Mouse (Mus musculus) right cerebral cortex, postnatal 10 days (tissue): ENCODE results near the gene Clec2i.
"Not testable (repeated sequence)": the region's sequence is repeated elsewhere in the genome, so short reads cannot be mapped to it uniquely, and the experiment has no call there.

Experiments used
- DNase-seq, 2 experiments: peaks; one replicate each; pipeline ENCODE4 v3.0.0; 2021; ENCODE audit warnings: low spot score in 2 of 2

The Clec2i gene

GRCm38 (mm10) chr6:128854895-128855294, 32.5 kb upstream of the Clec2i start:
- DNase-seq = no peak

- DNase-seq = no peak
These were observed 31.9 kb upstream of the Clec2i start for GRCm38 (mm10) chr6:128855477-128855876.

GRCm38 (mm10) chr6:128856250-128856649, 31.1 kb upstream of the Clec2i start:
- peak; percentile 78 to 80 for DNase-seq

GRCm38 (mm10) chr6:128857976-128858375, 29.4 kb upstream of the Clec2i start:
- DNase-seq = no peak

GRCm38 (mm10) chr6:128868861-128869260, 18.5 kb upstream of the Clec2i start:
- no peak for DNase-seq

GRCm38 (mm10) chr6:128871910-128872610, 15.3 kb upstream of the Clec2i start:
- DNase-seq = no peak

GRCm38 (mm10) chr6:128888834-128889233, 1.4 kb downstream of the Clec2i start:
- no peak for DNase-seq

GRCm38 (mm10) chr6:128890948-128891355, 3.6 kb downstream of the Clec2i start, which contains the start of gene BC035044:
BC035044 (minus strand) TSS chr6:128891126.
- DNase-seq = no peak

- DNase-seq = no peak
These were observed 8.1 kb downstream of the Clec2i start for GRCm38 (mm10) chr6:128895404-128896001.

GRCm38 (mm10) chr6:128900044-128900443, 12.7 kb downstream of the Clec2i start:
- no peak for DNase-seq

- not testable (repeated sequence) for DNase-seq
These were observed 13.6 kb downstream of the Clec2i start for GRCm38 (mm10) chr6:128900796-128901552.

GRCm38 (mm10) chr6:128913598-128914254, 26.3 kb downstream of the Clec2i start:
- DNase-seq = no peak

- DNase-seq = no peak
These were observed 29.9 kb downstream of the Clec2i start for GRCm38 (mm10) chr6:128917322-128917721.

- DNase-seq = no peak
These were observed 45.7 kb downstream of the Clec2i start for GRCm38 (mm10) chr6:128933050-128933449.

GRCm38 (mm10) chr6:128934081-128934480, 46.7 kb downstream of the Clec2i start, which contains the start of gene Clec2g:
Clec2g (plus strand) TSS chr6:128934381.
- not testable (repeated sequence) for DNase-seq

GRCm38 (mm10) chr6:128935889-128936665, 48.7 kb downstream of the Clec2i start:
- not testable (repeated sequence) for DNase-seq

- no peak for DNase-seq
These were observed 54.4 kb downstream of the Clec2i start for GRCm38 (mm10) chr6:128941646-128942421.

GRCm38 (mm10) chr6:128945564-128945963, 58.2 kb downstream of the Clec2i start:
- no peak for DNase-seq
